Mouse (Mus musculus) kidney, adult 8-10 months (tissue): ENCODE measurements around the gene Vsx1.

Source experiments
- DNase-seq, 2 experiments: peaks; one replicate each; pipeline ENCODE4 v3.0.0; 2022

Gene Vsx1

GRCm38 (mm10) chr2:150667065-150667819 is 21.9 kb downstream of the Vsx1 start:
- peak; percentile 52 to 72 for DNase-seq

- DNase-seq: no peak
These were observed 22.5 kb downstream of the Vsx1 start for GRCm38 (mm10) chr2:150666723-150667064.

- peak; percentile 53 to 76 for DNase-seq
These were observed 23.4 kb downstream of the Vsx1 start for GRCm38 (mm10) chr2:150665534-150666451.

- DNase-seq: no peak
These were observed 24.2 kb downstream of the Vsx1 start for GRCm38 (mm10) chr2:150665006-150665405.

- peak in 1 of 2 experiments; percentile 65 for DNase-seq
These were observed 24.8 kb downstream of the Vsx1 start for GRCm38 (mm10) chr2:150664152-150664920.

- DNase-seq: no peak
These were observed 25.9 kb downstream of the Vsx1 start for GRCm38 (mm10) chr2:150663255-150663654.

GRCm38 (mm10) chr2:150662007-150662406 is 27.2 kb downstream of the Vsx1 start:
- no peak for DNase-seq

- DNase-seq: peak in 1 of 2 experiments; percentile 71
These were observed 28.3 kb downstream of the Vsx1 start for GRCm38 (mm10) chr2:150660668-150661451.

- DNase-seq: peak in 1 of 2 experiments; percentile 62
These were observed 29.1 kb downstream of the Vsx1 start for GRCm38 (mm10) chr2:150660049-150660448.

- no peak for DNase-seq
These were observed 32.0 kb downstream of the Vsx1 start for GRCm38 (mm10) chr2:150656975-150657768.

- DNase-seq: no peak
These were observed 33.0 kb downstream of the Vsx1 start for GRCm38 (mm10) chr2:150656112-150656511.

- DNase-seq: no peak
These were observed 33.9 kb downstream of the Vsx1 start for GRCm38 (mm10) chr2:150655290-150655689.

GRCm38 (mm10) chr2:150654814-150655213 is 34.3 kb downstream of the Vsx1 start:
- DNase-seq: peak; percentile 56 to 65

GRCm38 (mm10) chr2:150651366-150651765 is 37.8 kb downstream of the Vsx1 start:
- no peak for DNase-seq

GRCm38 (mm10) chr2:150650511-150651074 is 38.6 kb downstream of the Vsx1 start:
- no peak for DNase-seq

GRCm38 (mm10) chr2:150648300-150648895 is 40.8 kb downstream of the Vsx1 start:
- DNase-seq: no peak

- peak; percentile 55 to 60 for DNase-seq
These were observed 41.4 kb downstream of the Vsx1 start for GRCm38 (mm10) chr2:150647681-150648299.

- no peak for DNase-seq
These were observed 42.6 kb downstream of the Vsx1 start for GRCm38 (mm10) chr2:150646411-150647121.

- DNase-seq: no peak
These were observed 43.9 kb downstream of the Vsx1 start for GRCm38 (mm10) chr2:150645225-150645624.
